In the genomic region with DNA sequence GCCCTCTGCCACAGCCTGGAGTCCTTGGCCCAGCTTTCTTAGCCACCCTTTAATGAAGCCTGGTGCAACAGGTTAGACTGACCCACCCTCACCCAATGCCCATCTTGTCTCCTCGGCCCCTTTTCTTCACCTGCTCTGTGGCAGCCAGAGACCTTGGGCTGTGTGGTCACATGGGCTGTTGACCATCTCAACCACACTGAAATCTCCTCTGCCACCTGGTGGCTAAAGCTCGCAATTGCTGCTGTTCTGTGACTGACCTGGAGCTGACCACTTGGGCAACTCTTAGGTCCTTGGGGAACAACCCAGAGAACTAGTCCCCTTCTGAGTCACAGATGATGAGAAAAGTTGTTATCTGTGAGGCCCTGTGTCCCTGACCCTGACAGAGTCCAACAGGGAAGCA, we compare ENCODE assay signal across 9 mouse cellular contexts.
A peak's percentile ranks its signal among the peaks of the same experiment; 100 is the strongest.
DNase-seq lines count a peak whose midpoint lies in the region; ATAC-seq and TF ChIP-seq lines count a peak whose summit lies in the region.
"Had no signal": no experiment of that assay in that cellular context is flagged by ENCODE, and none has a peak within 500 bp of the region (broad histone marks: within the 10 kb centered on the region; RNA-seq: fewer than 3 reads in every experiment).

No protein-coding gene starts in this region.

- H3K27me3 ChIP-seq in midbrain, embryonic 11.5 days (ENCODE audit: control insufficient read depth, insufficient read depth, low read length), result no peaks in the 10 kb centered on the region
- no peaks in the 10 kb centered on the region for H3K27me3 ChIP-seq in midbrain, embryonic 16.5 days (ENCODE audit: control insufficient read depth, insufficient read depth, low read depth, low read length)
- peaks cover 2% of the 10 kb centered on the region; the same call in 1 of the 2 replicates for H3K27me3 ChIP-seq in hindbrain, embryonic 16.5 days (replicated peaks; ENCODE audit: control insufficient read depth, insufficient read depth, low read length)
- no peaks in the 10 kb centered on the region for H3K27me3 ChIP-seq in neural tube, embryonic 13.5 days

- H3K4me3 ChIP-seq in midbrain, embryonic 11.5 days (ENCODE audit: low read depth, low read length), result no peak overlapping the region
- no peak overlapping the region for H3K4me3 ChIP-seq in midbrain, embryonic 16.5 days (ENCODE audit: low read depth, low read length)
- H3K4me3 ChIP-seq in bone marrow, adult 2 months (replicated peaks; ENCODE audit: control insufficient read depth, low read depth, low read length), result no peak overlapping the region
- no peak overlapping the region for H3K4me3 ChIP-seq in hindbrain, embryonic 16.5 days (ENCODE audit: low read length)
- H3K4me3 ChIP-seq in neural tube, embryonic 13.5 days, result no peak overlapping the region
- H3K4me3 ChIP-seq: erythroblast, embryonic 14.5 days had no signal

- intact Hi-C loops in left cerebral cortex, postnatal 4 days (cut with DNase I), result loop anchor here (10.0 kb wide), 1 partner anchor 320 kb away; no protein-coding TSS in a partner anchor

- DNase-seq in midbrain, embryonic 11.5 days (ENCODE audit: low spot score, missing footprints), result peak; percentile 96
- peak; percentile 68 for DNase-seq in left cerebral cortex, postnatal 4 days
- DNase-seq in urinary bladder, postnatal 14 days (ENCODE audit: low spot score), result peak; percentile 82

- TF ChIP-seq POLR2A in bone marrow, adult 2 months (IDR thresholded peaks at IDR 0.05; ENCODE audit: borderline replicate concordance, control insufficient read depth, low read depth, low read length), result no peak

- WGBS in midbrain, embryonic 11.5 days, result 25% methylated on average over 2 of the region's 2 CpGs
- 5% methylated on average over 2 of the region's 2 CpGs for WGBS in midbrain, embryonic 16.5 days
- 21% methylated on average over 2 of the region's 2 CpGs for WGBS in bone marrow, adult 2 months
- WGBS in hindbrain, embryonic 16.5 days, result 25% methylated on average over 2 of the region's 2 CpGs
- WGBS in neural tube, embryonic 13.5 days, result 10% methylated on average over 2 of the region's 2 CpGs

- no peaks in the 10 kb centered on the region for H3K4me1 ChIP-seq in midbrain, embryonic 11.5 days (ENCODE audit: control insufficient read depth, insufficient read depth, low read length)
- peaks cover 6% of the 10 kb centered on the region for H3K4me1 ChIP-seq in midbrain, embryonic 16.5 days (ENCODE audit: control insufficient read depth, insufficient read depth, low read length)
- H3K4me1 ChIP-seq in bone marrow, adult 2 months (ENCODE audit: control insufficient read depth, insufficient read depth, low read length), result no peaks in the 10 kb centered on the region
- no peaks in the 10 kb centered on the region for H3K4me1 ChIP-seq in hindbrain, embryonic 16.5 days (ENCODE audit: control insufficient read depth, insufficient read depth, low read depth, low read length)
- peaks cover 18% of the 10 kb centered on the region for H3K4me1 ChIP-seq in neural tube, embryonic 13.5 days (replicated peaks)

- no peak overlapping the region for H3K9ac ChIP-seq in midbrain, embryonic 11.5 days (ENCODE audit: low read length)
- no peak overlapping the region for H3K9ac ChIP-seq in midbrain, embryonic 16.5 days (ENCODE audit: low read depth, low read length)
- H3K9ac ChIP-seq in hindbrain, embryonic 16.5 days (ENCODE audit: low read depth, low read length), result no peak overlapping the region
- H3K9ac ChIP-seq in neural tube, embryonic 13.5 days, result no peak overlapping the region

- peak; percentile 62 for TF ChIP-seq CTCF in bone marrow, adult 2 months (IDR thresholded peaks at IDR 0.05; ENCODE audit: control insufficient read depth, insufficient read depth, low read length)

- H3K9me3 ChIP-seq in midbrain, embryonic 11.5 days (ENCODE audit: control insufficient read depth, low read length), result no peaks in the 10 kb centered on the region
- no peaks in the 10 kb centered on the region for H3K9me3 ChIP-seq in midbrain, embryonic 16.5 days (replicated peaks; ENCODE audit: control insufficient read depth, low read length, poor library complexity, severe bottlenecking)
- no peaks in the 10 kb centered on the region for H3K9me3 ChIP-seq in hindbrain, embryonic 16.5 days (ENCODE audit: control insufficient read depth, low read length)
- no peaks in the 10 kb centered on the region for H3K9me3 ChIP-seq in neural tube, embryonic 13.5 days

- H3K27ac ChIP-seq in midbrain, embryonic 11.5 days (ENCODE audit: low read depth, low read length), result no peak overlapping the region
- no peak overlapping the region for H3K27ac ChIP-seq in midbrain, embryonic 16.5 days (ENCODE audit: low read length)
- H3K27ac ChIP-seq in bone marrow, adult 2 months (ENCODE audit: control insufficient read depth, insufficient read depth, low read depth, low read length, poor library complexity), result no peak overlapping the region
- no peak overlapping the region for H3K27ac ChIP-seq in hindbrain, embryonic 16.5 days (ENCODE audit: low read depth, low read length)
- H3K27ac ChIP-seq in neural tube, embryonic 13.5 days (replicated peaks), result no peak overlapping the region

- peak; percentile 48; the same call in 1 of the 2 replicates for ATAC-seq in midbrain, embryonic 11.5 days (ENCODE audit: low FRiP score)
- ATAC-seq in midbrain, embryonic 16.5 days, result no peak
- peak; percentile 72 for ATAC-seq in erythroblast, adult 5-6 weeks (replicated peaks; ENCODE audit: low FRiP score, poor library complexity, severe bottlenecking)
- ATAC-seq in hindbrain, embryonic 16.5 days, result 0 out of 2 replicates have a peak, but pooled peaks have one; percentile 37
- ATAC-seq in neural tube, embryonic 13.5 days (ENCODE audit: low read depth), result peak; percentile 36; the same call in 1 of the 2 replicates

- no peaks in the 10 kb centered on the region for H3K36me3 ChIP-seq in midbrain, embryonic 11.5 days (ENCODE audit: control insufficient read depth, insufficient read depth, low read length)
- no peaks in the 10 kb centered on the region for H3K36me3 ChIP-seq in midbrain, embryonic 16.5 days (ENCODE audit: control insufficient read depth, insufficient read depth, low read length)
- no peaks in the 10 kb centered on the region for H3K36me3 ChIP-seq in hindbrain, embryonic 16.5 days (ENCODE audit: control insufficient read depth, insufficient read depth, low read length)
- no peaks in the 10 kb centered on the region for H3K36me3 ChIP-seq in neural tube, embryonic 13.5 days

- H3K4me2 ChIP-seq in midbrain, embryonic 11.5 days, result no peak overlapping the region
- H3K4me2 ChIP-seq in midbrain, embryonic 16.5 days (ENCODE audit: low read length), result no peak overlapping the region
- H3K4me2 ChIP-seq in hindbrain, embryonic 16.5 days (ENCODE audit: low read length), result no peak overlapping the region
- H3K4me2 ChIP-seq in neural tube, embryonic 13.5 days, result no peak overlapping the region
